Mouse (Mus musculus) adrenal gland, postnatal 4 days (tissue): ENCODE data around the gene Tspan5. TPM values are rescaled to one million over a fixed set of nuclear protein-coding genes. Genes with fewer than 3 reads are reported as not detected.

ENCODE experiments used
- DNase-seq, 2 experiments: peaks; one replicate each; pipeline ENCODE4 v3.0.0; 2021 to 2022; ENCODE audit warnings: low spot score in 2 of 2, mixed read lengths in 2 of 2
- total RNA-seq, 2 experiments: library from RNA; stranded (reverse); gene quantifications; 2 replicates each; pipeline ENCODE4 v1.2.3; 2021

Tspan5 gene
- total RNA-seq, 2 experiments from 2014 or later = 39.3 to 40.5 TPM

DNA sequence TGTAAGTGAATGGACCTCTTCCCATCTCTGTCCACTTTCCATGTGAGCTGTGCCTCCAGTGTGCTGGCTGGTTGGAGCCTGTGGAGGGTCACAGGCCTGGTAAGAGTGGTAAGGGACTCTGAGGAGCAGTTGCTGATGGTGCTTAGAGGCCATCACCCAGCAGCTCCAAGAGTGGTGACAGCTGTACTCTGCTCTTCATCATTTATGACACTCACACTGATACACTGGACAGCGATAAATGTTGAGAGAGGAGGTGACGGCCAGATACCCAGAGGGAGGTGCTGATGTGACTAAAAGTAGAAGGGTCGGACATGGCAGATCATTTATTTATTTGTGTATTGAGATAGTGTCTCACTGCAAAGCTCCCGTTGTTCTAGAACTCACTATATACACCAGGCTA, 176.2 kb downstream of the Tspan5 start:
- no peak for DNase-seq

GRCm38 (mm10) chr3:138926161-138926560, 184.2 kb downstream of the Tspan5 start:
- DNase-seq = no peak

DNA sequence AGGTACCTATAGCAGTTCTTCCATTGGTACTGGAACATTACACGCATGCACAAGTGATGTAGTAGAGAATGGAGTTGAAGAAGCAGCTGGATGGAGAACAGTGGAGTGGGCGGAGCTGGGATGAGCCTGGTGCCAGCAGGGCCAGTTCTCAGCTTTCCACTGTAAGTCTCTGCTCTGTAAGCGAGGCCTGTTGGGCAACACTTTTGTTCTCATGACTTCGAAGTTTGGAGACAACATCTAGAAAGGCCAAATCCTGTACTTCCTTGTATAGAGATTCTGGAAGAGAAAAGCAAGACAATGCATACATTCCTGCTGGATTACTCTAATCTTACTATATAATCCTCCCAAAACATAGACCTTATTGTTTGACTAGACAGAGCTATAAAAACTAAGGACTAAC, 185.4 kb downstream of the Tspan5 start:
- no peak for DNase-seq

- DNase-seq = no peak
Observed at GRCm38 (mm10) chr3:138936780-138937179, 194.8 kb downstream of the Tspan5 start.

GRCm38 (mm10) chr3:138937241-138937640, 195.2 kb downstream of the Tspan5 start:
- no peak for DNase-seq

DNA sequence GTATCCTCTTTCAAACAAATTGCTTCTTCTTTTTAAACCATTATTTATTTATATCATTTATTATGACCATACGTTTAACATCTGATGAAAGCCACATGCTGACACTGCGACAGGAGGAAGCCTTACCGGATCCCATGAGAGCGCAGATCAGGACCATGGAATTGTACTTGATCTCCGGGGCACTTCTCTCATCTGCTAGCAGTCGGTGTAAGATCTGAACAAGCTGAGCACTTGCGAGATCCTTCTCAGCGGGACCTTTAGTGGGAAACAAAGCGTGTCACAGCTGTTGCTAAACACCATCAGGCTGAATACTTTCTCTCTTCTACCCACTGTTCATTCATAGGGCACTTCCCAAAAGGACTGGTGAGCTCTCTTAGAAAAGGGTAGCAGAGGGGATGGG, 199.6 kb downstream of the Tspan5 start:
- no peak for DNase-seq

GRCm38 (mm10) chr3:138945516-138945915, 203.5 kb downstream of the Tspan5 start:
- DNase-seq = no peak

- no peak for DNase-seq
Observed at GRCm38 (mm10) chr3:138949081-138949480, 207.1 kb downstream of the Tspan5 start.

- DNase-seq = no peak
Observed at GRCm38 (mm10) chr3:138955220-138955619, 213.2 kb downstream of the Tspan5 start.

Other genes with a start within 250 kb of the Tspan5 start
- gene Eif4e, start 216.0 kb upstream of the Tspan5 start, total RNA-seq = 100 to 1,000 TPM; 176 to 182 TPM